Mouse (Mus musculus) sigmoid colon, adult 10 weeks (tissue): Measurements from ENCODE around the gene Bbs10. TPM values are rescaled to one million over a fixed set of nuclear protein-coding genes. Genes with fewer than 3 reads are reported as not detected.

Experiments used
- polyA plus RNA-seq: library from polyadenylated mRNA; stranded (reverse); fragments of 350-450 nt; fragmentation: Illumina TruSeq; extraction: RNeasy Lipid Tissue Mini Kit (QIAGEN cat#74804); gene quantifications from one replicate; pipeline ENCODE4 v1.2.3, GENCODE M21; 2014; ENCODE audit warnings: low read depth, low replicate concordance

Gene Bbs10
- polyA plus RNA-seq = 7.2 TPM

DNA sequence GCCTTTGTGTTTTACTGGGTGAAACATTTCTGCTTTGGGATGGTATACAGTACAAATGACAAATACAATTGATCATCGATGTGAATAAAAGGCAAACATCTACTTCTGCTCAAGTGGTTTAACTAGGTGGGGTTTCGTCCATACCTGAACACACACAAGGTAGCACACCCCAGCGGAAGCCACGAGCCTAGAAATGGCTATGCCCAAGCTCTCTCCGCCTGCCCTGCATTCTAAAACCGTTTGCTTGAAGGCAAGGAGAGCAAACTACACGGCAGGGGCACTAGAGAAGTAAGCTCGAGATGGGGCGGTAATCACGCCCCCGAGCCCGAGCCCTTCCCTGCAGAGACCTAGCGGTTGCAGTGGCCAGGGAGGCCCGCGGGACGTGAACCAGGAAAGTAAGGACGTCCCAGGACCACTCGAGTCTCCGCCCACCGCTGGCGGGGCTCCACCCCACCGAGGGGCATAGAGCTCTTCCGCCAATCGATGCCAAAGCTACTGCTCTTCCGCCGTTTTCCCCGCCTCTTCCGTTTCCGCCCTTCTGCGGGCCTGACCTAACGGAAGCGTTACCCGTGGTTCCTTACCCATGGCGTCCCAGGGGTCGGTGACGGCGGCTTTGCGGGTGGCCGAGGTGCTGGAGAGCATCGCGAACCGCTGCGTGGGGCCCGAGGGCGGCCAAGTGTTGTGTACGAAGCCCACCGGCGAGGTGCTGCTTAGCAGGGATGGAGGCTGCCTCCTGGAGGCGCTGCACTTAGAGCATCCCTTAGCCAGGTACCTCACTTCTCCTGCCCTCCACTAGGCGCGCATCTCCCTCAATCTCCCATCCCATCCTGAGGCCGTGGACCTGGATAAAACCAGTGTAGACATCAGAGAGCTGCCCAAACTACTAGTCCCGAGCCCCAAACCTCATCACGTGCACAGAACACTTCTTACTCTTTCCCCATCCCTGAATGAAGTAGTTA, at the start of gene Bbs10:
TSS of gene Bbs10 (plus strand) at position 540 of the 959 bp plus-strand sequence.

Other genes starting within 250 kb of the Bbs10 start
- 36.2 TPM for gene Osbpl8, start 133.9 kb upstream of the Bbs10 start, polyA plus RNA-seq
- 416 TPM for gene Nap1l1, start 174.5 kb downstream of the Bbs10 start, polyA plus RNA-seq
- 28.8 TPM for gene Phlda1, start 207.6 kb downstream of the Bbs10 start, polyA plus RNA-seq